In the genomic region with DNA sequence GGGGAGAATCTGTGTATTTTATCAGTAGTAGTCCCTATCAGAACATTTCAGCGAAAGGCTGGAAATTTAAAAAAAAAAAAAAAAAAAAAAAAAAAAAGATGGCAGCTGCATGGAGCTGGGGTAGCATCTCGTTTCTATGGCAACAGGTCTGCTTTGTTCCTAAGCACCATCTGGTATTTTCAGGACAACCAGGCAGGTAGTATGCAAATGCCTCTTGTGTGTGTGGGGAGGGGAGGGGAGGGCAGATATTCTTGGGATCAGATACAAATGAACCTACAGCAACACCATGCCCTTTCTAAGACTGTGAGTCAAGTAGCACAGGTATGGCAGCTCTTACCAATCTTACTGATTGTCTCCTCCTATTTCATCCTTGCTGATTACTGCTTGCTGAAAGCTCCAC, we compare ENCODE assay signal across 16 mouse cellular contexts. TPM values are rescaled to one million over a fixed set of nuclear protein-coding genes. Genes with fewer than 3 reads are reported as not detected.
DNase-seq lines count a peak whose midpoint lies in the region; ATAC-seq lines count a peak whose summit lies in the region.
"Had no signal": no experiment of that assay in that cellular context is flagged by ENCODE, and none has a peak within 500 bp of the region (broad histone marks: within the 10 kb centered on the region; RNA-seq: fewer than 3 reads in every experiment).

No protein-coding gene starts in this region.

- no peaks in the 10 kb centered on the region for H3K9me3 ChIP-seq in forebrain, embryonic 12.5 days
- no peaks in the 10 kb centered on the region for H3K9me3 ChIP-seq in forebrain, embryonic 11.5 days (ENCODE audit: control insufficient read depth, low read length)
- no peaks in the 10 kb centered on the region for H3K9me3 ChIP-seq in forebrain, embryonic 15.5 days
- H3K9me3 ChIP-seq: embryonic facial prominence, embryonic 15.5 days; limb, embryonic 13.5 days had no signal

- DNase-seq in forebrain, embryonic 11.5 days (ENCODE audit: low spot score) = no peak
- peak; percentile 21 for DNase-seq in ES-CJ7 (ENCODE audit: low read depth, low spot score)
- peak; percentile 34 for DNase-seq in mesoderm, embryonic 11.5 days (ENCODE audit: low read depth, low spot score)
- DNase-seq in thymus, postnatal 14 days = no peak
- no peak for DNase-seq in spleen, postnatal 36 days (ENCODE audit: low spot score in 2 of 2)
- no peak for DNase-seq in T-cell, adult 2 months (ENCODE audit: low spot score)
- DNase-seq: B cell, adult 2 months; cerebellum, adult 2 months; heart, postnatal 36 days; kidney, adult 2 months; liver, postnatal 0 days had no signal

- WGBS in forebrain, embryonic 12.5 days = 72% methylated on average over 2 of the region's 2 CpGs
- WGBS in forebrain, embryonic 11.5 days = 67% methylated on average over 2 of the region's 2 CpGs
- 62% methylated on average over 2 of the region's 2 CpGs for WGBS in forebrain, embryonic 15.5 days

- H3K27me3 ChIP-seq in forebrain, embryonic 12.5 days = no peaks in the 10 kb centered on the region
- no peaks in the 10 kb centered on the region for H3K27me3 ChIP-seq in forebrain, embryonic 11.5 days (ENCODE audit: control insufficient read depth, insufficient read depth, low read length)
- H3K27me3 ChIP-seq in forebrain, embryonic 15.5 days = no peaks in the 10 kb centered on the region
- H3K27me3 ChIP-seq: embryonic facial prominence, embryonic 15.5 days; limb, embryonic 13.5 days had no signal

- no peak overlapping the region for H3K4me3 ChIP-seq in forebrain, embryonic 12.5 days (replicated peaks)
- no peak overlapping the region for H3K4me3 ChIP-seq in forebrain, embryonic 11.5 days (ENCODE audit: low read depth, low read length)
- no peak overlapping the region for H3K4me3 ChIP-seq in forebrain, embryonic 15.5 days
- H3K4me3 ChIP-seq: embryonic facial prominence, embryonic 15.5 days; limb, embryonic 13.5 days had no signal

- peak; percentile 39; the same call in 1 of the 2 replicates for ATAC-seq in forebrain, embryonic 12.5 days (ENCODE audit: low FRiP score)
- no peak for ATAC-seq in forebrain, embryonic 11.5 days (replicated peaks; ENCODE audit: low FRiP score)
- peak; percentile 64; the same call in 1 of the 2 replicates for ATAC-seq in forebrain, embryonic 15.5 days (replicated peaks)
- ATAC-seq: liver, postnatal 0 days had no signal

- H3K36me3 ChIP-seq in forebrain, embryonic 12.5 days (replicated peaks) = no peaks in the 10 kb centered on the region
- H3K36me3 ChIP-seq in forebrain, embryonic 11.5 days (ENCODE audit: control insufficient read depth, insufficient read depth, low read length) = no peaks in the 10 kb centered on the region
- H3K36me3 ChIP-seq in forebrain, embryonic 15.5 days = no peaks in the 10 kb centered on the region; the same call in 1 of the 2 replicates
- H3K36me3 ChIP-seq: embryonic facial prominence, embryonic 15.5 days; limb, embryonic 13.5 days had no signal

- peaks cover 9% of the 10 kb centered on the region; the same call in 1 of the 2 replicates for H3K4me1 ChIP-seq in forebrain, embryonic 12.5 days
- H3K4me1 ChIP-seq in forebrain, embryonic 11.5 days (replicated peaks; ENCODE audit: control insufficient read depth, insufficient read depth, low read length) = no peaks in the 10 kb centered on the region
- peaks cover 29% of the 10 kb centered on the region for H3K4me1 ChIP-seq in forebrain, embryonic 15.5 days
- H3K4me1 ChIP-seq: embryonic facial prominence, embryonic 15.5 days had no signal

- H3K27ac ChIP-seq in forebrain, embryonic 12.5 days = no peak overlapping the region
- no peak overlapping the region for H3K27ac ChIP-seq in forebrain, embryonic 11.5 days (ENCODE audit: low read depth, low read length)
- H3K27ac ChIP-seq in forebrain, embryonic 15.5 days (replicated peaks) = 0 out of 2 replicates have a peak overlapping the region, but pooled peaks have one; percentile 9
- H3K27ac ChIP-seq: embryonic facial prominence, embryonic 15.5 days; limb, embryonic 13.5 days had no signal

- no peak overlapping the region for H3K4me2 ChIP-seq in forebrain, embryonic 12.5 days
- no peak overlapping the region for H3K4me2 ChIP-seq in forebrain, embryonic 11.5 days (ENCODE audit: low read depth, low read length, severe bottlenecking)
- no peak overlapping the region for H3K4me2 ChIP-seq in forebrain, embryonic 15.5 days (replicated peaks)
- H3K4me2 ChIP-seq: embryonic facial prominence, embryonic 15.5 days; limb, embryonic 13.5 days had no signal

- no peak overlapping the region for H3K9ac ChIP-seq in forebrain, embryonic 12.5 days
- no peak overlapping the region for H3K9ac ChIP-seq in forebrain, embryonic 11.5 days (ENCODE audit: low read length)
- H3K9ac ChIP-seq in forebrain, embryonic 15.5 days (replicated peaks) = no peak overlapping the region
- H3K9ac ChIP-seq: embryonic facial prominence, embryonic 15.5 days; limb, embryonic 13.5 days; liver, postnatal 0 days had no signal

RNA-seq across cellular contexts. Expression of a gene that starts 11.7 kb away (rescaled TPM):
- polyA plus RNA-seq in forebrain, embryonic 12.5 days (2016; fragmentation: Nextera tagmentation; extraction: Ambion mirVana) = not detected in 2 replicates
- not detected in 2 replicates for polyA plus RNA-seq in forebrain, embryonic 11.5 days (2014; fragmentation: Nextera tagmentation; extraction: Ambion mirVana)
- polyA plus RNA-seq in forebrain, embryonic 15.5 days (2015; fragmentation: Nextera tagmentation; extraction: Ambion mirVana) = not detected in 2 replicates
- polyA plus RNA-seq: cerebellum, adult 2 months; embryonic facial prominence, embryonic 15.5 days; kidney, adult 2 months; limb, embryonic 13.5 days; liver, postnatal 0 days; thymus, postnatal 0 days had no signal

RNA-seq across cellular contexts. Expression of a gene that starts 44.3 kb away (rescaled TPM):
- polyA plus RNA-seq in forebrain, embryonic 12.5 days (2016; fragmentation: Nextera tagmentation; extraction: Ambion mirVana) = 16.7 and 23.9 TPM in 2 replicates
- polyA plus RNA-seq in forebrain, embryonic 11.5 days (2014; fragmentation: Nextera tagmentation; extraction: Ambion mirVana) = 9.6 and 10.0 TPM in 2 replicates
- 12.1 and 12.6 TPM in 2 replicates for polyA plus RNA-seq in forebrain, embryonic 15.5 days (2015; fragmentation: Nextera tagmentation; extraction: Ambion mirVana)

Comparison
In these comparisons a context has a peak if more than half of its experiments do, and no peak if none do; other contexts are left out.
1. DNase-seq: peak in ES-CJ7 (single experiment) and mesoderm, embryonic 11.5 days (single experiment); none in forebrain, embryonic 11.5 days (single experiment), thymus, postnatal 14 days (single experiment), spleen, postnatal 36 days (0 of 2) and T-cell, adult 2 months (single experiment).